Mouse (Mus musculus): ENCODE data around the gene Cyb5rl.
"Not testable (repeated sequence)": the region's sequence is repeated elsewhere in the genome, so short reads cannot be mapped to it uniquely, and the experiment has no call there.

The Cyb5rl gene

GRCm38 (mm10) chr4:107109181-107109580 lies 42.4 kb downstream of the Cyb5rl start:
- DNase-seq (ENCODE audit: low read depth, low spot score): not testable (repeated sequence)

- no peak for DNase-seq (ENCODE audit: low read depth, low spot score)
These were observed 47.5 kb downstream of the Cyb5rl start for GRCm38 (mm10) chr4:107114278-107114677.

- DNase-seq (ENCODE audit: low read depth, low spot score): no peak
These were observed 51.1 kb downstream of the Cyb5rl start for GRCm38 (mm10) chr4:107117741-107118385.

GRCm38 (mm10) chr4:107119056-107119455 lies 52.3 kb downstream of the Cyb5rl start:
- DNase-seq (ENCODE audit: low read depth, low spot score): no peak

GRCm38 (mm10) chr4:107120676-107121075 lies 53.9 kb downstream of the Cyb5rl start:
- no peak for DNase-seq (ENCODE audit: low read depth, low spot score)

- DNase-seq (ENCODE audit: low read depth, low spot score): no peak
These were observed 54.6 kb downstream of the Cyb5rl start for GRCm38 (mm10) chr4:107121165-107121943.

GRCm38 (mm10) chr4:107124376-107124775 lies 57.6 kb downstream of the Cyb5rl start:
- no peak for DNase-seq (ENCODE audit: low read depth, low spot score)

- DNase-seq (ENCODE audit: low read depth, low spot score): no peak
These were observed 58.3 kb downstream of the Cyb5rl start for GRCm38 (mm10) chr4:107125101-107125500.

GRCm38 (mm10) chr4:107126389-107126788 lies 59.6 kb downstream of the Cyb5rl start:
- no peak for DNase-seq (ENCODE audit: low read depth, low spot score)

GRCm38 (mm10) chr4:107126891-107127524 lies 60.2 kb downstream of the Cyb5rl start:
- DNase-seq (ENCODE audit: low read depth, low spot score): no peak

- DNase-seq (ENCODE audit: low read depth, low spot score): no peak
These were observed 61.3 kb downstream of the Cyb5rl start for GRCm38 (mm10) chr4:107127901-107128669.

GRCm38 (mm10) chr4:107129373-107129772 lies 62.6 kb downstream of the Cyb5rl start:
- no peak for DNase-seq (ENCODE audit: low read depth, low spot score)

GRCm38 (mm10) chr4:107130534-107130933 lies 63.7 kb downstream of the Cyb5rl start:
- DNase-seq (ENCODE audit: low read depth, low spot score): peak; percentile 15

GRCm38 (mm10) chr4:107134891-107135290 lies 68.1 kb downstream of the Cyb5rl start:
- no peak for DNase-seq (ENCODE audit: low read depth, low spot score)

- DNase-seq (ENCODE audit: low read depth, low spot score): no peak
These were observed 68.9 kb downstream of the Cyb5rl start for GRCm38 (mm10) chr4:107135663-107136062.

- DNase-seq (ENCODE audit: low read depth, low spot score): no peak
These were observed 69.7 kb downstream of the Cyb5rl start for GRCm38 (mm10) chr4:107136531-107136930.

Data from CD4-positive, CD25-positive, alpha-beta regulatory T cell, adult 2 months (primary cell).